Mouse (Mus musculus): ENCODE measurements at regions not wholly inside any gene's neighbourhood (a gene's known extent, or its start where the extent isn't known, plus 50 kb on each side); places are given as distances from the start of the nearest gene placed in this dataset.

DNA sequence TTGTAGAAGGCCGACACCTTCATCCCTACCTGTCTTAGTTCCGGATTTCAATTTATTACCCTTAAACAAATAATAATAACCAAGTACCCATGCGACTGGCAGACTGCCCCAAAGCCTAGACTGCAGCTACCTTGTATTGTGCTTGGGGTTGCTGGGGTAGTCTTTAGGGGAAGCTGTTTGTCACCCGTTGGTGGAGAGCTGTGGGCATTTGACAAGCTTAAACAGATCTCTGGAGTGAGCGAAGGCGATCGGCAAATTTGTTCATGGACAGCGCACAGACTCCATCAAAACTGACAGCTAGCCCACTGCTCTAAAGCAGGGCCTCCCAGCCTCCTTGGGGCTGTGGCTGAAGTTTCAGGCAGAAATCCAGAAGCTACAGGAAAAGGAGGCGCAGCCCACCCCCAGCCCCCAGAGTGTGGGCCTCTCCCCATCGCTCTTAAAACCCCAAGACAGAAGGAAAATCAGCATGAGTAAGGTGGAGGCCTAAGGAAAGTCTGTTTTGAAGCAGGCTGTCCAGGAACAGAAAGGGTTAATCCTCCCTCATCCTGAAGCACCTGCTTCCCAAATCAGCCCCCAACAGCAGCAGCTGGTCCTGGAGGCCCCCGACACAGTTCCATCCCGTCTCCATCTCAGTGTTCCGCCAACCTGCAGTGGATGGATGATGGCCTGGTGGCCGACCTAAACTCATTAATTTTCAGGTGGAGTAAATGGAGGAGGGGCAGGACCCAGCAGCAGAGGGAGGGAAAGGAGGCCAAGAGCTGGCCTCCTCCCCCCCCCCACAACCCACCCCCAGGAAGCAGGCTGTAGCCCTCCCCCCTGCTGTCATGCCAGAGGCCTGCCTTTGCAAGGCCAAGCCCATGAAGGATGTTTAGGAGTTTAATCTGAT, 487.2 kb downstream of the Prss52 start:
- H3K27ac ChIP-seq (ENCODE audit: control insufficient read depth, low read depth, low read length), result no peak overlapping the region
- no peaks in the 10 kb centered on the region for H3K36me3 ChIP-seq (ENCODE audit: control insufficient read depth in 1 of 2, insufficient read depth in 2 of 2, low read length in 2 of 2)
- H3K79me2 ChIP-seq (ENCODE audit: control insufficient read depth, insufficient read depth, low read length, poor library complexity), result no peaks in the 10 kb centered on the region
- H3K4me3 ChIP-seq (ENCODE audit: control insufficient read depth in 1 of 2, insufficient read depth in 1 of 2, low read depth in 2 of 2, low read length in 2 of 2), result no peak overlapping the region
- no peak for DNase-seq (ENCODE audit: low read depth, low spot score)
- TF ChIP-seq TCF12 (IDR thresholded peaks at IDR 0.05; ENCODE audit: low read depth, low read length), result no peak
- no peak for TF ChIP-seq CHD1 (IDR thresholded peaks at IDR 0.05; ENCODE audit: low read depth, low read length)
- no peak for TF ChIP-seq UBTF (IDR thresholded peaks at IDR 0.05; ENCODE audit: borderline replicate concordance, insufficient read depth, low read depth, low read length)
- no peak for TF ChIP-seq ETS1 (IDR thresholded peaks at IDR 0.05; ENCODE audit: low read depth, low read length)
- TF ChIP-seq MAZ (IDR thresholded peaks at IDR 0.05; ENCODE audit: low read depth, low read length), result no peak
- no peak for TF ChIP-seq MEF2A (IDR thresholded peaks at IDR 0.05; ENCODE audit: extremely low read depth, insufficient replicate concordance, low read depth, low read length, poor library complexity, severe bottlenecking)
- no peak for TF ChIP-seq MAFK (IDR thresholded peaks at IDR 0.05; ENCODE audit: borderline replicate concordance, low read depth, low read length)
- no peak for TF ChIP-seq ZNF384 (IDR thresholded peaks at IDR 0.05; ENCODE audit: low read depth, low read length)
- H3K27me3 ChIP-seq (ENCODE audit: control insufficient read depth in 1 of 2, insufficient read depth in 2 of 2, low read length in 2 of 2), result no peaks in the 10 kb centered on the region
- H3K4me1 ChIP-seq (ENCODE audit: control insufficient read depth in 1 of 2, insufficient read depth in 2 of 2, low read length in 2 of 2), result no peaks in the 10 kb centered on the region
- no peaks in the 10 kb centered on the region for H3K9me3 ChIP-seq (replicated peaks; ENCODE audit: insufficient read depth, low read length)
- H3K9ac ChIP-seq (ENCODE audit: control insufficient read depth, low read depth, low read length, poor library complexity, severe bottlenecking), result no peak overlapping the region

DNA sequence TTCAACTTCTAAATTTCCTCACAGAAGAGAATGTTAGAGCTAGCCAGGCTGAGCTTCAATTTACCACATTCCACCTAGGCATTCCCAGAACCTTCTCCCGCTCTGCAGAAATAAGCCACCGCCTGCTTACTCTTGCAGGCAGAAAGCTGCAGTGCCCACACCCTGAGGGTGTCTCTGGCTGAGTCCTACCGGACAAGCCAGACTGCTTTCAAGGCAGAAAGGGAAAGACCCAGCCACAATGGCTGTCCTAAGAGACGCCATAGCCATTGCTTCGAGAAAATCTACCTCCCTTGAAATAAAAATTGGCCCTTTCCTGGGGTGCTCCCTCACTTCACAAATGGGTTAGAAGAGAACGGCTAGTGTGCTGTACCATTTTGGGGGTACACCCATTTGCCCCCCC, 488.1 kb downstream of the Prss52 start:
- no peaks in the 10 kb centered on the region for H3K79me2 ChIP-seq (ENCODE audit: control insufficient read depth, insufficient read depth, low read length, poor library complexity)
- no peaks in the 10 kb centered on the region for H3K36me3 ChIP-seq (ENCODE audit: control insufficient read depth in 1 of 2, insufficient read depth in 2 of 2, low read length in 2 of 2)
- no peak overlapping the region for H3K27ac ChIP-seq (ENCODE audit: control insufficient read depth, low read depth, low read length)
- no peaks in the 10 kb centered on the region for H3K9me3 ChIP-seq (replicated peaks; ENCODE audit: insufficient read depth, low read length)
- H3K4me1 ChIP-seq (ENCODE audit: control insufficient read depth in 1 of 2, insufficient read depth in 2 of 2, low read length in 2 of 2), result no peaks in the 10 kb centered on the region
- no peak for DNase-seq (ENCODE audit: low read depth, low spot score)
- TF ChIP-seq ZKSCAN1 (IDR thresholded peaks at IDR 0.05; ENCODE audit: low read depth, low read length) (no peak), CTCF (IDR thresholded peaks at IDR 0.05 in 2 of 3, conservative IDR thresholded peaks at IDR 0.05 in 1 of 3; ENCODE audit: control insufficient read depth in 1 of 3, insufficient read depth in 1 of 3, low read depth in 2 of 3, low read length in 3 of 3, poor library complexity in 1 of 3, severe bottlenecking in 1 of 3) (no peak), USF1 (IDR thresholded peaks at IDR 0.05; ENCODE audit: low read depth, low read length) (no peak), POLR2AphosphoS5 (IDR thresholded peaks at IDR 0.05; ENCODE audit: borderline replicate concordance, low read depth, low read length) (no peak), ZC3H11A (IDR thresholded peaks at IDR 0.05; ENCODE audit: low read depth, low read length) (no peak), GATA1 (IDR thresholded peaks at IDR 0.05; ENCODE audit: low read depth, low read length) (no peak), TAL1 (IDR thresholded peaks at IDR 0.05; ENCODE audit: low read length) (no peak), NELFE (IDR thresholded peaks at IDR 0.05; ENCODE audit: low read depth, low read length) (no peak), SIN3A (IDR thresholded peaks at IDR 0.05; ENCODE audit: low read length) (no peak), ZNF384 (IDR thresholded peaks at IDR 0.05; ENCODE audit: low read depth, low read length) (no peak), RAD21 (IDR thresholded peaks at IDR 0.05; ENCODE audit: low read depth, low read length) (no peak), KAT2A (conservative IDR thresholded peaks at IDR 0.05; ENCODE audit: low read depth, low read length) (no peak), CHD2 (IDR thresholded peaks at IDR 0.05; ENCODE audit: low read length) (no peak), RCOR1 (IDR thresholded peaks at IDR 0.05; ENCODE audit: low read depth, low read length) (no peak), ZMIZ1 (IDR thresholded peaks at IDR 0.05; ENCODE audit: low read depth, low read length) (no peak)
- no peak overlapping the region for H3K9ac ChIP-seq (ENCODE audit: control insufficient read depth, low read depth, low read length, poor library complexity, severe bottlenecking)
- H3K4me3 ChIP-seq (ENCODE audit: control insufficient read depth in 1 of 2, insufficient read depth in 1 of 2, low read depth in 2 of 2, low read length in 2 of 2), result no peak overlapping the region
- no peaks in the 10 kb centered on the region for H3K27me3 ChIP-seq (ENCODE audit: control insufficient read depth in 1 of 2, insufficient read depth in 2 of 2, low read length in 2 of 2)
